Mouse (Mus musculus) ES-Bruce4 (cell line): ENCODE measurements around the gene Wdsub1. TPM values are rescaled to one million over a fixed set of nuclear protein-coding genes. Genes with fewer than 3 reads are reported as not detected.

Source experiments
- H3K27ac ChIP-seq: 2 replicates; pipeline ENCODE4 v1.5.1; 2012; ENCODE audit warnings: low read length, inconsistent platforms; ENCODE audit not compliant: insufficient read depth
- H3K27me3 ChIP-seq: 2 replicates; pipeline ENCODE4 v1.6.1; 2012; ENCODE audit warnings: mild to moderate bottlenecking, low read length, inconsistent platforms; ENCODE audit not compliant: control insufficient read depth, poor library complexity, insufficient read depth, severe bottlenecking
- H3K36me3 ChIP-seq: 2 replicates; pipeline ENCODE4 v1.6.1; 2012; ENCODE audit warnings: inconsistent platforms, mild to moderate bottlenecking, low read length, moderate library complexity; ENCODE audit not compliant: control insufficient read depth, poor library complexity, insufficient read depth, severe bottlenecking
- H3K4me1 ChIP-seq: one replicate; pipeline ENCODE4 v1.8.1; 2011; ENCODE audit warnings: low read length; ENCODE audit not compliant: control insufficient read depth, insufficient read depth
- H3K4me3 ChIP-seq: 2 replicates; pipeline ENCODE4 v1.5.1; 2011; ENCODE audit warnings: low read depth, mild to moderate bottlenecking, low read length
- H3K9ac ChIP-seq: 2 replicates; pipeline ENCODE4 v1.6.1; 2012; ENCODE audit warnings: low read depth, mild to moderate bottlenecking, inconsistent platforms; ENCODE audit not compliant: poor library complexity, severe bottlenecking
- H3K9me3 ChIP-seq: replicated peaks from 2 replicates; pipeline ENCODE4 v1.6.1; 2012; ENCODE audit warnings: mild to moderate bottlenecking, low read length, inconsistent platforms; ENCODE audit not compliant: control insufficient read depth, poor library complexity, insufficient read depth, severe bottlenecking
- POLR2A ChIP-seq: IDR thresholded peaks from one replicate; pipeline ENCODE4 v1.8.1; 2011; ENCODE audit warnings: low read length; ENCODE audit not compliant: insufficient read depth
- polyA plus RNA-seq: library from polyadenylated mRNA; stranded (reverse); fragments of >200 nt; gene quantifications from 2 replicates; pipeline ENCODE4 v1.2.4, GENCODE M21; 2011; ENCODE audit warnings: low read depth; ENCODE audit not compliant: missing spikeins, insufficient read depth, insufficient read length

The Wdsub1 gene
- polyA plus RNA-seq, 1 experiment: 23.5 TPM

DNA sequence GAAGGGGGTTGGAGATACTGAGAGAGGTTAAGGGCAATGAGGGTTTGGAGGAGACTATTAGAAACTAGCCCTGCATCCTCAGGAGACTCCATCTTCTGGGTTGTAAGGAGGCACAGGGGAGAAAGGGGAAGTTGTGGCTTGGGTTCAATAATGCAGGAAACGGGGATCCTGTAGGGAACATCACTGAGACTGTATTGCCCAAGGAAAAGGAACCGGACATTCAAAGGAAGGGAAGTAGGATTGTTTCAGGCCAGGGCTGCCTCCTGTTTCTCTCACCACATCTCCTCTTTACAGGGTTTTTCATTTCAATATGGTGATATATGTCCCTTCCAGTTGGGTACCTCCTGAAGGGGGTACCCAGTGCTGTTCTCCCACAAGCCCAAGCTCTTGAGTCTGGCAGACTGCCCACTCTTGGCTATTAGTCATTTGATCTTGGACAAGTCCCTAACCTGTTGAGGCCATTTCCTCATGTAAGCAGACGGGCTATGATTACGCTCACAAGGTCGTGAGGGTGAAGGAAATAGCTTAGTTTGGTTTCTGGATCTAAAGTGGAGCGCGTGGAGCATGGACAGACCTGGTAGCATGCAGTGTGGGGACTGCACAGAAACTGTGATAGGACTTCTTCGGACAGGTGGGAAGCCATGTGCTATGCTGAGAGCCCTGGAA, 79.5 kb downstream of the Wdsub1 start:
- H3K9ac ChIP-seq: no peak overlapping the region
- H3K4me3 ChIP-seq: no peak overlapping the region
- TF ChIP-seq POLR2A: no peak
- no peak overlapping the region for H3K27ac ChIP-seq
- no peaks in the 10 kb centered on the region for H3K4me1 ChIP-seq
- no peaks in the 10 kb centered on the region for H3K27me3 ChIP-seq
- no peaks in the 10 kb centered on the region for H3K9me3 ChIP-seq
- peaks cover 18% of the 10 kb centered on the region for H3K36me3 ChIP-seq
